Mouse (Mus musculus) MEL (cell line): ENCODE data around the gene Map2k4.

ENCODE experiments used
- CHD2 ChIP-seq: IDR thresholded peaks from 2 replicates; pipeline ENCODE4 v1.6.1; 2011; ENCODE audit warnings: low read length, improper control_type of control experiment
- MXI1 ChIP-seq: IDR thresholded peaks from 2 replicates; pipeline ENCODE4 v1.6.1; 2011; ENCODE audit warnings: mild to moderate bottlenecking, low read depth, low read length, improper control_type of control experiment

- TF ChIP-seq CHD2, result no peak
- TF ChIP-seq MXI1, result no peak
These were observed 109.2 kb downstream of the Map2k4 start for GRCm38 (mm10) chr11:65678824-65679402.
